Mouse (Mus musculus) ES-Bruce4 (cell line): Measurements from ENCODE around the gene Far1. TPM values are rescaled to one million over a fixed set of nuclear protein-coding genes. Genes with fewer than 3 reads are reported as not detected.

Source experiments
- H3K27ac ChIP-seq: 2 replicates; pipeline ENCODE4 v1.5.1; 2012; ENCODE audit warnings: low read length, inconsistent platforms; ENCODE audit not compliant: insufficient read depth
- H3K27me3 ChIP-seq: 2 replicates; pipeline ENCODE4 v1.6.1; 2012; ENCODE audit warnings: mild to moderate bottlenecking, low read length, inconsistent platforms; ENCODE audit not compliant: control insufficient read depth, poor library complexity, insufficient read depth, severe bottlenecking
- H3K36me3 ChIP-seq: 2 replicates; pipeline ENCODE4 v1.6.1; 2012; ENCODE audit warnings: inconsistent platforms, mild to moderate bottlenecking, low read length, moderate library complexity; ENCODE audit not compliant: control insufficient read depth, poor library complexity, insufficient read depth, severe bottlenecking
- H3K4me1 ChIP-seq: one replicate; pipeline ENCODE4 v1.8.1; 2011; ENCODE audit warnings: low read length; ENCODE audit not compliant: control insufficient read depth, insufficient read depth
- H3K4me3 ChIP-seq: 2 replicates; pipeline ENCODE4 v1.5.1; 2011; ENCODE audit warnings: low read depth, mild to moderate bottlenecking, low read length
- H3K9ac ChIP-seq: 2 replicates; pipeline ENCODE4 v1.6.1; 2012; ENCODE audit warnings: low read depth, mild to moderate bottlenecking, inconsistent platforms; ENCODE audit not compliant: poor library complexity, severe bottlenecking
- H3K9me3 ChIP-seq: replicated peaks from 2 replicates; pipeline ENCODE4 v1.6.1; 2012; ENCODE audit warnings: mild to moderate bottlenecking, low read length, inconsistent platforms; ENCODE audit not compliant: control insufficient read depth, poor library complexity, insufficient read depth, severe bottlenecking
- CTCF ChIP-seq: IDR thresholded peaks from one replicate; pipeline ENCODE4 v1.8.1; 2011; ENCODE audit warnings: low read depth, low read length
- EP300 ChIP-seq: IDR thresholded peaks from 2 replicates; pipeline ENCODE4 v1.6.1; 2011; ENCODE audit warnings: low read depth, low read length; ENCODE audit not compliant: insufficient read depth
- POLR2A ChIP-seq: IDR thresholded peaks from one replicate; pipeline ENCODE4 v1.8.1; 2011; ENCODE audit warnings: low read length; ENCODE audit not compliant: insufficient read depth
- polyA plus RNA-seq: library from polyadenylated mRNA; stranded (reverse); fragments of >200 nt; gene quantifications from 2 replicates; pipeline ENCODE4 v1.2.4, GENCODE M21; 2011; ENCODE audit warnings: low read depth; ENCODE audit not compliant: missing spikeins, insufficient read depth, insufficient read length

Gene Far1
- polyA plus RNA-seq, 1 experiment = 117 TPM

GRCm38 (mm10) chr7:113551742-113552463, 38.3 kb downstream of the Far1 start:
- H3K27me3 ChIP-seq = no peaks in the 10 kb centered on the region
- no peaks in the 10 kb centered on the region; the same call in 1 of the 2 replicates for H3K9me3 ChIP-seq
- TF ChIP-seq POLR2A (no peak), CTCF (no peak), EP300 (no peak)
- no peak overlapping the region for H3K4me3 ChIP-seq
- H3K27ac ChIP-seq = no peak overlapping the region
- H3K36me3 ChIP-seq = peaks cover 16% of the 10 kb centered on the region
- no peak overlapping the region for H3K9ac ChIP-seq
- H3K4me1 ChIP-seq = no peaks in the 10 kb centered on the region

GRCm38 (mm10) chr7:113552508-113552907, 38.9 kb downstream of the Far1 start:
- H3K36me3 ChIP-seq = peaks cover 13% of the 10 kb centered on the region

GRCm38 (mm10) chr7:113556138-113556537, 42.5 kb downstream of the Far1 start:
- no peak overlapping the region for H3K4me3 ChIP-seq
- TF ChIP-seq EP300 (no peak), CTCF (no peak), POLR2A (no peak)
- peaks cover 7% of the 10 kb centered on the region for H3K36me3 ChIP-seq

More at GRCm38 (mm10) chr7:113552508-113552907, 38.9 kb downstream of the Far1 start:
- no peaks in the 10 kb centered on the region for H3K4me1 ChIP-seq
- no peak overlapping the region for H3K9ac ChIP-seq
- H3K27ac ChIP-seq = no peak overlapping the region
- H3K4me3 ChIP-seq = no peak overlapping the region
- H3K27me3 ChIP-seq = no peaks in the 10 kb centered on the region
- TF ChIP-seq CTCF (no peak), EP300 (no peak), POLR2A (no peak)
- no peaks in the 10 kb centered on the region; the same call in 1 of the 2 replicates for H3K9me3 ChIP-seq

GRCm38 (mm10) chr7:113566892-113567291, 53.3 kb downstream of the Far1 start:
- TF ChIP-seq CTCF (no peak), POLR2A (no peak), EP300 (no peak)
- Histone ChIP-seq H3K4me1 (no peaks in the 10 kb centered on the region), H3K36me3 (no peaks in the 10 kb centered on the region; the same call in 1 of the 2 replicates)

More at GRCm38 (mm10) chr7:113556138-113556537, 42.5 kb downstream of the Far1 start:
- Histone ChIP-seq H3K9ac (no peak overlapping the region), H3K27me3 (no peaks in the 10 kb centered on the region), H3K4me1 (no peaks in the 10 kb centered on the region), H3K27ac (no peak overlapping the region), H3K9me3 (no peaks in the 10 kb centered on the region)

DNA sequence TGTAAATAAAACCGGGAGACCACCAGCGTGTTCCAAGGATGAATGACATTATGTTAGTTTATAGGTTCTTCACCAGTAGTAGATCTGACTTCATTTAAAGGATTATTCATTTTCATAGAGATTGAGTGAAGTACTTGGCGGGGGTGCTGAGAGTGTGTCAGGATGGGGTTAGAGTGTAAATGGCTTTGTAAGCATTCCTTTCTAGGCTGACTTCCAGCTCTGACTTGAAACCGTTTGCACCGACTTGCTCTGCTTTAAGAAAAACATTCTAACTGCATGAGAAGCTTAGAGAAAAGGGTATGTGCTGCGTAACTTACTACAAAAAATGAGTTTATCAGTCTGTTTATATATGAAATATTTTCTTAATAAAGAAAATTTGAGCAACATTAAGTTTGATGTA, 57.5 kb downstream of the Far1 start:
- Histone ChIP-seq H3K9me3 (no peaks in the 10 kb centered on the region), H3K27ac (no peak overlapping the region), H3K4me1 (no peaks in the 10 kb centered on the region), H3K27me3 (no peaks in the 10 kb centered on the region), H3K36me3 (no peaks in the 10 kb centered on the region; the same call in 1 of the 2 replicates), H3K4me3 (no peak overlapping the region), H3K9ac (no peak overlapping the region)
- no peak for TF ChIP-seq POLR2A
- no peak for TF ChIP-seq CTCF
- no peak for TF ChIP-seq EP300

More at GRCm38 (mm10) chr7:113566892-113567291, 53.3 kb downstream of the Far1 start:
- Histone ChIP-seq H3K9me3 (no peaks in the 10 kb centered on the region), H3K27me3 (no peaks in the 10 kb centered on the region), H3K9ac (no peak overlapping the region), H3K4me3 (no peak overlapping the region), H3K27ac (no peak overlapping the region)

DNA sequence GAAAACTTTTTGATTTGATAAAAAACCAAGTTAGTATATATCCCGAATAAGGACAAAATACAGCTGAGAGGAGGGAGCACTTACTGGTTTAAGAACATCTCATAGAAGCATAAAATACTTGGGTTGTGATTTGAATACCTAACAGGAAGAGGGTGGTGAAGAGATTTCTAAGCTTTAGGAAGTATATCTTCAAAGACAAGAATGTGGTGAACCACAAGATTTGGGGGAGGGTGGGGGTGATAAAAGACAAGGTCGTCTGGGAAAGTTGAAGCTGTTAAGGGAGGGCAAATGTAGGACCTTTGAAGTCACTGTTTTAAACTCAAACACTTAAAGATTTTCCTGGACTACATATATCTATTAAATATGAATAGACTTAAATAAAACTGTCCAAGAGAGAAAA, 59.1 kb downstream of the Far1 start:
- H3K27ac ChIP-seq = no peak overlapping the region
- no peak overlapping the region for H3K9ac ChIP-seq
- TF ChIP-seq CTCF (no peak), POLR2A (no peak), EP300 (no peak)
- H3K4me3 ChIP-seq = no peak overlapping the region
- H3K4me1 ChIP-seq = no peaks in the 10 kb centered on the region
- H3K36me3 ChIP-seq = no peaks in the 10 kb centered on the region; the same call in 1 of the 2 replicates
- H3K27me3 ChIP-seq = no peaks in the 10 kb centered on the region
- H3K9me3 ChIP-seq = no peaks in the 10 kb centered on the region
